Mouse (Mus musculus): ENCODE results near the gene 4930402F06Rik.

DNA sequence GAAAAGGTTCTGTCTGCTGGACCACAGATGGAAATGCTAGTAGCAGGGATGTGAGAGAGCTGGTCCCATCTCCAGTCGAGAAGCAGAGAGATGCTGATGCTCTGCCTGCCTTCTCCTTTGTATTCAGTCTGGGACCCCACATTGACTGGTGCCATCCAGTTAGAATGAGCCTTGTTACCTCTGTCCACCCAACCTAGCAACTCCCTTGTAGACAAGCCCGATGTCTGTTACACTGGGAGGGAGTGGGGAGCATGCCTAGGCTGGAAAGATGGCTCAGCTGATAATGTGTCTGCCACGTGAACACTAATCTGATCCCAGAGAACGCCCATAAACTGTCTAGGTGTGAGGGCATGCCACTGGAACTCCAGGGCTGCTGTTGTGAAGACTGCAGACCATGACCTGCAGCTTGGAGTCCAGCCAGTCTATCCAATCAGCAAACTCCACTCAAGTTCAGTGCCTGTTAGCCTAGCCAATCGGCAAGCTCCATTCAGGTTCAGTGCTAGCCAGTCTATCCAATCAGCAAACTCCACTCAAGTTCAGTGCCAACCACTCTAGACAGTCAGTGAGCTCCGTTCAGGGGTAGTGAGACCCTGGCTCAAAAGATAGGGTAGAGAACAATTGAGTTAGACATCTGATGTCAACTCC, 1.3 kb upstream of the 4930402F06Rik start:
- TF ChIP-seq POLR2A (IDR thresholded peaks at IDR 0.05; ENCODE audit: borderline replicate concordance, extremely low read depth, insufficient read depth, insufficient read length, poor library complexity, severe bottlenecking): no peak
- TF ChIP-seq CTCF (IDR thresholded peaks at IDR 0.05; ENCODE audit: borderline replicate concordance, extremely low read depth, insufficient read depth, insufficient read length): no peak
